ENCODE assay signal across 14 mouse cellular contexts in the genomic region with DNA sequence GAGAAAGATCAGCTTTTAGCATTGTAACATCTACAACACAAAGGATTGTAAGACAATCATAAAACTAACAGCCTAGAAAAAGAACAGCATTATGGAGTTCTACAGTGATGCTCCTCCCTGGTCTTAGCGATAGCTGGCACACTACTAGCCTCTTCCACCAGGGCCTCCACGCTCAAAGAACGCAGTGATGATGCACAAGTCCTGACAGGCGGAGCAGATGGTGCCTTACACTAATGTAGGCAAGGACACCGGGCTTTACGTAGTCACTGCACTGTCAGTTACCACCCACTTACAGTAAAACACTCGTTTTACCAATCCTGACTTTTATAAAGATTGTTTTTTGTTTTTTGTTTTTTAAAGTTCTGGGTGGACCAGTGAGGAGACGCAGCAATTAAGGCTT.
"Had no signal": no experiment of that assay in that cellular context is flagged by ENCODE, and none has a peak within 500 bp of the region (broad histone marks: within the 10 kb centered on the region; RNA-seq: fewer than 3 reads in every experiment).

No protein-coding gene starts in this region.

- H3K27ac ChIP-seq: kidney, postnatal 0 days; limb, embryonic 13.5 days; liver, embryonic 14.5 days; midbrain, embryonic 12.5 days; neural tube, embryonic 13.5 days had no signal

- H3K4me3 ChIP-seq: limb, embryonic 13.5 days; midbrain, embryonic 12.5 days; neural tube, embryonic 13.5 days had no signal

- DNase-seq: kidney, adult 11 months; kidney, adult 9 months; kidney, postnatal 36 days; left cerebral cortex, postnatal 4 days; lung, adult 18-20 months; retina, postnatal 1 day; spleen, adult 18-20 months; thymus, adult 2 months; thymus, postnatal 25 days had no signal
